Mouse (Mus musculus): ENCODE measurements at regions not wholly inside any gene's neighbourhood (a gene's known extent, or its start where the extent isn't known, plus 50 kb on each side); places are given as distances from the start of the nearest gene placed in this dataset.

GRCm38 (mm10) chr7:72851346-72851745, 524.0 kb upstream of the Rgma start:
- Histone ChIP-seq H3K36me3 (ENCODE audit: control insufficient read depth, insufficient read depth, low read length, poor library complexity, severe bottlenecking) (no peaks in the 10 kb centered on the region), H3K4me1 (ENCODE audit: control insufficient read depth, insufficient read depth, low read length) (no peaks in the 10 kb centered on the region), H3K4me3 (ENCODE audit: low read depth, low read length) (no peak overlapping the region), H3K9me3 (replicated peaks; ENCODE audit: control insufficient read depth, insufficient read depth, low read length, poor library complexity, severe bottlenecking) (no peaks in the 10 kb centered on the region), H3K27ac (ENCODE audit: insufficient read depth, low read length) (no peak overlapping the region), H3K9ac (ENCODE audit: low read depth, poor library complexity, severe bottlenecking) (no peak overlapping the region), H3K27me3 (ENCODE audit: control insufficient read depth, insufficient read depth, low read length, poor library complexity, severe bottlenecking) (no peaks in the 10 kb centered on the region)
- TF ChIP-seq EP300 (IDR thresholded peaks at IDR 0.05; ENCODE audit: insufficient read depth, low read depth, low read length) (no peak), CTCF (IDR thresholded peaks at IDR 0.05; ENCODE audit: low read depth, low read length) (no peak), POLR2A (IDR thresholded peaks at IDR 0.05; ENCODE audit: insufficient read depth, low read length) (no peak)

GRCm38 (mm10) chr7:72854501-72855002, 520.8 kb upstream of the Rgma start:
- TF ChIP-seq POLR2A (IDR thresholded peaks at IDR 0.05; ENCODE audit: insufficient read depth, low read length) (no peak), EP300 (IDR thresholded peaks at IDR 0.05; ENCODE audit: insufficient read depth, low read depth, low read length) (no peak), CTCF (IDR thresholded peaks at IDR 0.05; ENCODE audit: low read depth, low read length) (no peak)

GRCm38 (mm10) chr7:72866966-72867754, 508.1 kb upstream of the Rgma start:
- H3K27ac ChIP-seq (ENCODE audit: insufficient read depth, low read length) = no peak overlapping the region
- no peaks in the 10 kb centered on the region for H3K36me3 ChIP-seq (ENCODE audit: control insufficient read depth, insufficient read depth, low read length, poor library complexity, severe bottlenecking)
- H3K9me3 ChIP-seq (replicated peaks; ENCODE audit: control insufficient read depth, insufficient read depth, low read length, poor library complexity, severe bottlenecking) = no peaks in the 10 kb centered on the region
- TF ChIP-seq EP300 (IDR thresholded peaks at IDR 0.05; ENCODE audit: insufficient read depth, low read depth, low read length) = no peak
- no peak for TF ChIP-seq POLR2A (IDR thresholded peaks at IDR 0.05; ENCODE audit: insufficient read depth, low read length)
- TF ChIP-seq CTCF (IDR thresholded peaks at IDR 0.05; ENCODE audit: low read depth, low read length) = no peak
- no peaks in the 10 kb centered on the region for H3K4me1 ChIP-seq (ENCODE audit: control insufficient read depth, insufficient read depth, low read length)
- no peak overlapping the region for H3K4me3 ChIP-seq (ENCODE audit: low read depth, low read length)
- H3K27me3 ChIP-seq (ENCODE audit: control insufficient read depth, insufficient read depth, low read length, poor library complexity, severe bottlenecking) = no peaks in the 10 kb centered on the region
- no peak overlapping the region for H3K9ac ChIP-seq (ENCODE audit: low read depth, poor library complexity, severe bottlenecking)

More at GRCm38 (mm10) chr7:72854501-72855002, 520.8 kb upstream of the Rgma start:
- no peak overlapping the region for H3K4me3 ChIP-seq (ENCODE audit: low read depth, low read length)
- H3K27ac ChIP-seq (ENCODE audit: insufficient read depth, low read length) = no peak overlapping the region
- no peaks in the 10 kb centered on the region for H3K4me1 ChIP-seq (ENCODE audit: control insufficient read depth, insufficient read depth, low read length)
- no peak overlapping the region for H3K9ac ChIP-seq (ENCODE audit: low read depth, poor library complexity, severe bottlenecking)
- no peaks in the 10 kb centered on the region for H3K36me3 ChIP-seq (ENCODE audit: control insufficient read depth, insufficient read depth, low read length, poor library complexity, severe bottlenecking)
- no peaks in the 10 kb centered on the region for H3K27me3 ChIP-seq (ENCODE audit: control insufficient read depth, insufficient read depth, low read length, poor library complexity, severe bottlenecking)
- no peaks in the 10 kb centered on the region for H3K9me3 ChIP-seq (replicated peaks; ENCODE audit: control insufficient read depth, insufficient read depth, low read length, poor library complexity, severe bottlenecking)

GRCm38 (mm10) chr7:72869068-72869467, 506.2 kb upstream of the Rgma start:
- Histone ChIP-seq H3K9ac (ENCODE audit: low read depth, poor library complexity, severe bottlenecking) (no peak overlapping the region), H3K9me3 (replicated peaks; ENCODE audit: control insufficient read depth, insufficient read depth, low read length, poor library complexity, severe bottlenecking) (no peaks in the 10 kb centered on the region), H3K4me1 (ENCODE audit: control insufficient read depth, insufficient read depth, low read length) (no peaks in the 10 kb centered on the region), H3K36me3 (ENCODE audit: control insufficient read depth, insufficient read depth, low read length, poor library complexity, severe bottlenecking) (no peaks in the 10 kb centered on the region), H3K27ac (ENCODE audit: insufficient read depth, low read length) (no peak overlapping the region), H3K27me3 (ENCODE audit: control insufficient read depth, insufficient read depth, low read length, poor library complexity, severe bottlenecking) (no peaks in the 10 kb centered on the region), H3K4me3 (ENCODE audit: low read depth, low read length) (no peak overlapping the region)
- TF ChIP-seq CTCF (IDR thresholded peaks at IDR 0.05; ENCODE audit: low read depth, low read length) (no peak), EP300 (IDR thresholded peaks at IDR 0.05; ENCODE audit: insufficient read depth, low read depth, low read length) (no peak), POLR2A (IDR thresholded peaks at IDR 0.05; ENCODE audit: insufficient read depth, low read length) (no peak)

DNA sequence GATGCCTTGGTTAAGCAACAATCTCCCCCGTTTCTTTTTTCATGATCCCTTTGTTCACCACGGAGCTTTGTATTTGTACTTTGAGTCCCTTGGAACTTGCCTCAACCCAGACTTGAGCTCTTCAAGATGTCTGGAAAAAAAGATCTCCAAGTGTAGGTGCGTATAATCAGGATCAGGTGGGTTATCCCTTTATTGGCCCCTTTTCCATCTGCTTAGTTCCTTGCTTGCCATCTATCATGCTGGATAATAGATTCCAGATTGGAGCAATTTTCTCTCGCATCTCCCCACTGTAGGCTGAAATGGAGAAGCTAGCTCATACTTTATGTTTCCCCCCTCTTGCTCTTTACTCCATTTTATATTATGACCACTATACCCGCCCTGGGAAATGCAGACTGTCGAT, 474.5 kb upstream of the Rgma start:
- Histone ChIP-seq H3K4me1 (ENCODE audit: control insufficient read depth, insufficient read depth, low read length) (no peaks in the 10 kb centered on the region), H3K36me3 (ENCODE audit: control insufficient read depth, insufficient read depth, low read length, poor library complexity, severe bottlenecking) (no peaks in the 10 kb centered on the region), H3K9me3 (replicated peaks; ENCODE audit: control insufficient read depth, insufficient read depth, low read length, poor library complexity, severe bottlenecking) (no peaks in the 10 kb centered on the region), H3K9ac (ENCODE audit: low read depth, poor library complexity, severe bottlenecking) (no peak overlapping the region), H3K4me3 (ENCODE audit: low read depth, low read length) (no peak overlapping the region), H3K27ac (ENCODE audit: insufficient read depth, low read length) (no peak overlapping the region), H3K27me3 (ENCODE audit: control insufficient read depth, insufficient read depth, low read length, poor library complexity, severe bottlenecking) (no peaks in the 10 kb centered on the region)
- TF ChIP-seq CTCF (IDR thresholded peaks at IDR 0.05; ENCODE audit: low read depth, low read length) (no peak), EP300 (IDR thresholded peaks at IDR 0.05; ENCODE audit: insufficient read depth, low read depth, low read length) (no peak), POLR2A (IDR thresholded peaks at IDR 0.05; ENCODE audit: insufficient read depth, low read length) (no peak)

DNA sequence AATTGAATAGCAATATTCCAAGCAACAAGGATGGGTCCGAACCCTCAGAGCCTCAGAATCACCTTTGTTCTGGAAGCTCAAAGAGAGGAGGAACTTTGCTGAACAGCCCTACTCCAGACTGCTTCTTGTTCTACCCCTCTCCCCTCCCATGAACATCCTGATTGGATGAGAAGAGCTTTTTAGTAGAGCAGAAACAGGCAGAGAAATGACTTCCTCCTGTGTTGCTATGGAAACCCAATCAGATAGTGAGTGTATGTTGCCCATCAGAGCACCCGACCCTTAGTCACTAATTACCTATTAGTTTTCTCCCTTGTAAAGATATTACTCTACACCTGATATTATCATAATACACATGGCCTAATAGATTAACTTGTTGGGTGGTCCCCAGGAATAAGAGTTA, 469.4 kb upstream of the Rgma start:
- no peaks in the 10 kb centered on the region for H3K9me3 ChIP-seq (replicated peaks; ENCODE audit: control insufficient read depth, insufficient read depth, low read length, poor library complexity, severe bottlenecking)
- no peak overlapping the region for H3K9ac ChIP-seq (ENCODE audit: low read depth, poor library complexity, severe bottlenecking)
- H3K36me3 ChIP-seq (ENCODE audit: control insufficient read depth, insufficient read depth, low read length, poor library complexity, severe bottlenecking) = no peaks in the 10 kb centered on the region
- H3K4me1 ChIP-seq (ENCODE audit: control insufficient read depth, insufficient read depth, low read length) = no peaks in the 10 kb centered on the region
- H3K4me3 ChIP-seq (ENCODE audit: low read depth, low read length) = no peak overlapping the region
- H3K27me3 ChIP-seq (ENCODE audit: control insufficient read depth, insufficient read depth, low read length, poor library complexity, severe bottlenecking) = no peaks in the 10 kb centered on the region
- no peak overlapping the region for H3K27ac ChIP-seq (ENCODE audit: insufficient read depth, low read length)
- no peak for TF ChIP-seq CTCF (IDR thresholded peaks at IDR 0.05; ENCODE audit: low read depth, low read length)
- no peak for TF ChIP-seq EP300 (IDR thresholded peaks at IDR 0.05; ENCODE audit: insufficient read depth, low read depth, low read length)
- no peak for TF ChIP-seq POLR2A (IDR thresholded peaks at IDR 0.05; ENCODE audit: insufficient read depth, low read length)
